Mouse (Mus musculus) hematopoietic multipotent progenitor cell, adult 10-12 weeks (in vitro differentiated cells): Measurements from ENCODE around the gene Pate1. TPM values are rescaled to one million over a fixed set of nuclear protein-coding genes. Genes with fewer than 3 reads are reported as not detected.

Experiments
- polyA plus RNA-seq: library from polyadenylated mRNA; stranded (reverse); fragments of >175 nt; gene quantifications from 2 replicates; pipeline ENCODE4 v1.2.3, GENCODE M21; 2012; ENCODE audit warnings: low replicate concordance

Gene Pate1
- polyA plus RNA-seq, result not detected in 2 replicates

DNA sequence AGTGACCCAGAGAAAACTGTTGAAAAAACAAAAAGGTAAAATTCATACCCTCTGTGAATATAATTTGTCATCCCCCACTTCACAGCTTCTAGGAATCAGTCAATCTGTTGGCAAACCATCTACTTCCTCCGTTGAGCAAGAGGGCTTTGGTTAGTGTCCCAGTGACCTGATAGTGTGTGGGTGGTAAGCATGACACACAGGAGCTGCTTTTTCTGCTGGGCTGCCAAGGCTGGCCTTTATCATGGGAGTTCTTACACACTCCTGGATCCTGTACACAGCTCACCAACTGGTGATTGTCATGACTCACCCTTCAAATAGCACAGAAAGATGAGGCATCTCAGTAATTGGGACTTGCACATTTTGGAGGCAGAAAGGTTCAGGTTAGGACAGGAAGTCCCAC is at the start of gene Pate1:
Gene Pate1, minus strand, starts transcription at position 378 of the 400 bp plus-strand sequence.

DNA sequence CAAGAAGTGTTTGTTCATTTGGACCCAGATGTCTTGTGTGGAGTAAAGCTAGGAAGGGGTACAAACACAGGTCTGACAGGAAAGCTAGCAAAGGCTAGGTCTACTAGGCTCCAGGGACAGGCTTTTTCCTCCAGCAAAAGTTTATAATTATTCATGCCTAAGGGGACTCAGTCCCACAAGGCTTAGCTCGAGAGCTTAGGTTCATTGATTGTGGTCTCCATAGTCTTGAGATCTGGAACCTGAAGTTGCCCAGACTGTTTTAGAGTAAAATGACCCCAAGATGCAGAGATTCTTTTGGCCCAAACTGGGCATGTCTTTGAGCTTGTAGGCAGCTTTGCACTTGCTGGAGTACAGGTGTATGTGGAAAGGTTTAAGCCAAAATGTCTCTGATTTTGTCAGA is 39.1 kb downstream of the Pate1 start, which contains the start of gene Pate3:
Gene Pate3, minus strand, starts transcription at position 101 of the 400 bp plus-strand sequence.

Other genes with a start within 250 kb of the Pate1 start
- not detected in 2 replicates for gene Gm1113, start 169.1 kb downstream of the Pate1 start, polyA plus RNA-seq
- 0.10 and 0.12 TPM in 2 replicates for gene Ddx25, start 128.9 kb downstream of the Pate1 start, polyA plus RNA-seq
- gene Pus3, start 128.8 kb downstream of the Pate1 start, polyA plus RNA-seq, result 0.81 and 2.2 TPM in 2 replicates
- 0.16 and 0.33 TPM in 2 replicates for gene Pate2, start 117.1 kb downstream of the Pate1 start, polyA plus RNA-seq
- 2.8 and 2.9 TPM in 2 replicates for gene Hyls1, start 117.0 kb downstream of the Pate1 start, polyA plus RNA-seq
- gene Pate4, start 75.4 kb downstream of the Pate1 start, polyA plus RNA-seq, result not detected in 2 replicates
- gene Pate3, start 39.2 kb downstream of the Pate1 start, polyA plus RNA-seq, result not detected in 2 replicates
- gene Gm17677, start 53.7 kb upstream of the Pate1 start, polyA plus RNA-seq, result not detected in 2 replicates
- gene Gm17727, start 90.7 kb upstream of the Pate1 start, polyA plus RNA-seq, result not detected in 2 replicates
- not detected in 2 replicates for gene Gm27235, start 102.7 kb upstream of the Pate1 start, polyA plus RNA-seq
- gene D730048I06Rik, start 102.7 kb upstream of the Pate1 start, polyA plus RNA-seq, result not detected in 2 replicates
- not detected in 2 replicates for gene 9230110F15Rik, start 156.8 kb upstream of the Pate1 start, polyA plus RNA-seq
- not detected in 2 replicates for gene 9230113P08Rik, start 221.0 kb upstream of the Pate1 start, polyA plus RNA-seq